Mouse (Mus musculus) liver, embryonic 11.5 days (tissue): Measurements from ENCODE around the gene Vps37d. TPM values are rescaled to one million over a fixed set of nuclear protein-coding genes. Genes with fewer than 3 reads are reported as not detected.
A peak's percentile ranks its signal among the peaks of the same experiment; 100 is the strongest.

Source experiments
- ATAC-seq: fragments of 200-750 bp; cut with Nextera tagmentation; replicated peaks from 2 replicates; pipeline ENCODE4 v1.8.0; 2017; ENCODE audit warnings: moderate number of reproducible peaks, mild to moderate bottlenecking, moderate TSS enrichment, moderate library complexity; ENCODE audit not compliant: low FRiP score
- DNase-seq: peaks from one replicate; pipeline ENCODE4 v3.0.0-alpha.2; 2017; ENCODE audit warnings: low spot score
- H3K27ac ChIP-seq: fragments of 300-500 bp; sonication (generic); 2 replicates; pipeline ENCODE4 v1.5.1; 2014; ENCODE audit warnings: mild to moderate bottlenecking, low read depth, low read length, control low read depth
- H3K27me3 ChIP-seq: fragments of 300-500 bp; sonication (generic); replicated peaks from 2 replicates; pipeline ENCODE4 v1.6.1; 2014; ENCODE audit warnings: low read length, mixed read lengths; ENCODE audit not compliant: control insufficient read depth, insufficient read depth
- H3K36me3 ChIP-seq: fragments of 300-500 bp; sonication (generic); 2 replicates; pipeline ENCODE4 v1.6.1; 2014; ENCODE audit warnings: mild to moderate bottlenecking, low read length, moderate library complexity, mixed read lengths; ENCODE audit not compliant: control insufficient read depth, insufficient read depth
- H3K4me1 ChIP-seq: fragments of 300-500 bp; sonication (generic); replicated peaks from 2 replicates; pipeline ENCODE4 v1.6.1; 2014; ENCODE audit warnings: low read length, mixed read lengths; ENCODE audit not compliant: control insufficient read depth, insufficient read depth
- H3K4me2 ChIP-seq: fragments of 300-500 bp; sonication (generic); 2 replicates; pipeline ENCODE4 v1.6.1; 2014; ENCODE audit warnings: mild to moderate bottlenecking, control low read depth, moderate library complexity
- H3K4me3 ChIP-seq: fragments of 300-500 bp; sonication (generic); 2 replicates; pipeline ENCODE4 v1.5.1; 2014; ENCODE audit warnings: low read depth, low read length, control low read depth
- H3K9ac ChIP-seq: fragments of 300-500 bp; sonication (generic); 2 replicates; pipeline ENCODE4 v1.6.1; 2014; ENCODE audit warnings: low read depth, low read length, control low read depth
- H3K9me3 ChIP-seq: fragments of 300-500 bp; sonication (generic); 2 replicates; pipeline ENCODE4 v1.6.1; 2016; ENCODE audit warnings: low read length, inconsistent platforms, mixed read lengths; ENCODE audit not compliant: control insufficient read depth
- WGBS: fragments of 180-500 bp; shearing (Covaris S2); extraction: QIAGEN DNeasy Blood & Tissue Kit; methylation state at CpG from one replicate; pipeline ENCODE4 v1.1.7; 2014; 5-methylcytosine and 5-hydroxymethylcytosine counted together
- polyA plus RNA-seq: library from polyadenylated mRNA; unstranded; fragments of >200 nt; fragmentation: Nextera tagmentation; extraction: Ambion mirVana; gene quantifications from 2 replicates; pipeline ENCODE4 v1.2.1, GENCODE M21; 2014

Gene Vps37d
- polyA plus RNA-seq, 1 experiment from 2014 or later, result 3.0 TPM

- no peak overlapping the region for H3K4me3 ChIP-seq
- DNase-seq (no peak), ATAC-seq (no peak)
- H3K4me2 ChIP-seq, result no peak overlapping the region
- no peaks in the 10 kb centered on the region for H3K27me3 ChIP-seq
- H3K9ac ChIP-seq, result no peak overlapping the region
- no peak overlapping the region for H3K27ac ChIP-seq
- H3K4me1 ChIP-seq, result no peaks in the 10 kb centered on the region
- H3K9me3 ChIP-seq, result no peaks in the 10 kb centered on the region
- WGBS, result 92% methylated on average over 5 of the region's 5 CpGs
- peaks cover 22% of the 10 kb centered on the region for H3K36me3 ChIP-seq
These were observed 29.5 kb downstream of the Vps37d start for GRCm38 (mm10) chr5:135048539-135048938.

GRCm38 (mm10) chr5:135044575-135044974 lies 33.5 kb downstream of the Vps37d start:
- Histone ChIP-seq H3K4me3 (no peak overlapping the region), H3K9ac (no peak overlapping the region), H3K36me3 (peaks cover 17% of the 10 kb centered on the region), H3K27ac (no peak overlapping the region), H3K4me2 (no peak overlapping the region), H3K4me1 (peaks cover 27% of the 10 kb centered on the region), H3K9me3 (no peaks in the 10 kb centered on the region), H3K27me3 (no peaks in the 10 kb centered on the region)
- DNase-seq (no peak), ATAC-seq (no peak)
- WGBS, result 87% methylated on average over 3 of the region's 3 CpGs

GRCm38 (mm10) chr5:135042105-135042788 lies 35.8 kb downstream of the Vps37d start:
- Histone ChIP-seq H3K4me1 (peaks cover 31% of the 10 kb centered on the region), H3K9ac (peak overlapping the region; percentile 27; the same call in 1 of the 2 replicates), H3K9me3 (no peaks in the 10 kb centered on the region), H3K4me2 (peak overlapping the region; percentile 62), H3K36me3 (peaks cover 3% of the 10 kb centered on the region; the same call in 1 of the 2 replicates), H3K27ac (0 out of 2 replicates have a peak overlapping the region, but pooled peaks have one; percentile 4), H3K27me3 (no peaks in the 10 kb centered on the region), H3K4me3 (peak overlapping the region; percentile 34)
- peak; percentile 80 for ATAC-seq
- DNase-seq, result no peak
- WGBS, result 33% methylated on average over 21 of the region's 21 CpGs

- H3K36me3 ChIP-seq, result peaks cover 3% of the 10 kb centered on the region; the same call in 1 of the 2 replicates
- no peak for DNase-seq
These were observed 37.3 kb downstream of the Vps37d start for GRCm38 (mm10) chr5:135040777-135041176.

GRCm38 (mm10) chr5:135040059-135040458 lies 38.0 kb downstream of the Vps37d start:
- ATAC-seq, result no peak
- no peak for DNase-seq
- Histone ChIP-seq H3K4me1 (peaks cover 31% of the 10 kb centered on the region), H3K27ac (peak overlapping the region; percentile 36; the same call in 1 of the 2 replicates), H3K36me3 (peaks cover 2% of the 10 kb centered on the region; the same call in 1 of the 2 replicates), H3K27me3 (no peaks in the 10 kb centered on the region), H3K4me2 (peak overlapping the region; percentile 47), H3K9ac (peak overlapping the region; percentile 57; the same call in 1 of the 2 replicates), H3K4me3 (no peak overlapping the region), H3K9me3 (no peaks in the 10 kb centered on the region)
- WGBS, result 59% methylated on average over 6 of the region's 6 CpGs

More at GRCm38 (mm10) chr5:135040777-135041176, 37.3 kb downstream of the Vps37d start:
- Histone ChIP-seq H3K4me1 (peaks cover 31% of the 10 kb centered on the region), H3K4me2 (peak overlapping the region; percentile 47), H3K9me3 (no peaks in the 10 kb centered on the region), H3K9ac (peak overlapping the region; percentile 57), H3K27ac (peak overlapping the region; percentile 36), H3K27me3 (no peaks in the 10 kb centered on the region), H3K4me3 (0 out of 2 replicates have a peak overlapping the region, but pooled peaks have one; percentile 3)
- ATAC-seq, result peak; percentile 42; the same call in 1 of the 2 replicates
- 29% methylated on average over 11 of the region's 11 CpGs for WGBS

GRCm38 (mm10) chr5:135039541-135039940 lies 38.5 kb downstream of the Vps37d start:
- peak overlapping the region; percentile 47; the same call in 1 of the 2 replicates for H3K4me2 ChIP-seq

GRCm38 (mm10) chr5:135037946-135038345 lies 40.1 kb downstream of the Vps37d start:
- 88% methylated on average over 3 of the region's 3 CpGs for WGBS
- peaks cover 31% of the 10 kb centered on the region for H3K4me1 ChIP-seq
- no peak for ATAC-seq
- H3K36me3 ChIP-seq, result no peaks in the 10 kb centered on the region
- H3K9me3 ChIP-seq, result 0 out of 2 replicates have a peak, but pooled peaks cover 5% of the 10 kb centered on the region
- no peaks in the 10 kb centered on the region for H3K27me3 ChIP-seq
- no peak overlapping the region for H3K9ac ChIP-seq
- no peak overlapping the region for H3K27ac ChIP-seq
- DNase-seq, result no peak
- H3K4me2 ChIP-seq, result no peak overlapping the region
- H3K4me3 ChIP-seq, result no peak overlapping the region

More at GRCm38 (mm10) chr5:135039541-135039940, 38.5 kb downstream of the Vps37d start:
- Histone ChIP-seq H3K36me3 (no peaks in the 10 kb centered on the region), H3K27ac (no peak overlapping the region), H3K27me3 (no peaks in the 10 kb centered on the region), H3K9ac (no peak overlapping the region), H3K4me1 (peaks cover 31% of the 10 kb centered on the region), H3K9me3 (0 out of 2 replicates have a peak, but pooled peaks cover 2% of the 10 kb centered on the region), H3K4me3 (no peak overlapping the region)
- ATAC-seq, result no peak
- 59% methylated on average over 9 of the region's 9 CpGs for WGBS
- DNase-seq, result no peak

- Histone ChIP-seq H3K9me3 (0 out of 2 replicates have a peak, but pooled peaks cover 5% of the 10 kb centered on the region), H3K4me2 (no peak overlapping the region), H3K27me3 (no peaks in the 10 kb centered on the region), H3K4me1 (peaks cover 16% of the 10 kb centered on the region), H3K36me3 (no peaks in the 10 kb centered on the region), H3K9ac (no peak overlapping the region), H3K4me3 (no peak overlapping the region), H3K27ac (no peak overlapping the region)
- 0 out of 2 replicates have a peak, but pooled peaks have one; percentile 35 for ATAC-seq
- DNase-seq, result no peak
- 58% methylated on average over 18 of the region's 18 CpGs for WGBS
These were observed 42.3 kb downstream of the Vps37d start for GRCm38 (mm10) chr5:135035608-135036359.
